Mouse (Mus musculus): ENCODE results near the gene Atf6.

The Atf6 gene

DNA sequence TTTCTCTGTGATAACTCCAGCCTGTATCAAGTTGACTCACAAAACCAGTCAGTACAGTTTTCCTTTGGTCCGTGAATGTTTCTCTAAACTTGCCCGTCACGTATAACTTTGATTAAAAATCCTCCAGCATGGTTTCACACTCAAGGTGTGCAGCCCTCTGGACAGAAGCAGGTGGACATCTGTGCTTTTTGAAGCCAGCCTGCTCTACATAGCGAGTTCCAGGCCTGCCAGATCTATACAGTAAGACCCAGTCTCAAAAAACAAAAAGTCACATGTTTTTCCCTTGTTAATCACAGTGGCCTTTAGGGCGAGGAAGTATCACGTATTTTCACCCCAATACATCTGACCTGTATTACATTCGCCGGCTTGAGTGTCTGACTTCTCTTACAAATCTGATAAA, 16.8 kb upstream of the Atf6 start:
- no peak for DNase-seq (ENCODE audit: low read depth, low spot score)

DNA sequence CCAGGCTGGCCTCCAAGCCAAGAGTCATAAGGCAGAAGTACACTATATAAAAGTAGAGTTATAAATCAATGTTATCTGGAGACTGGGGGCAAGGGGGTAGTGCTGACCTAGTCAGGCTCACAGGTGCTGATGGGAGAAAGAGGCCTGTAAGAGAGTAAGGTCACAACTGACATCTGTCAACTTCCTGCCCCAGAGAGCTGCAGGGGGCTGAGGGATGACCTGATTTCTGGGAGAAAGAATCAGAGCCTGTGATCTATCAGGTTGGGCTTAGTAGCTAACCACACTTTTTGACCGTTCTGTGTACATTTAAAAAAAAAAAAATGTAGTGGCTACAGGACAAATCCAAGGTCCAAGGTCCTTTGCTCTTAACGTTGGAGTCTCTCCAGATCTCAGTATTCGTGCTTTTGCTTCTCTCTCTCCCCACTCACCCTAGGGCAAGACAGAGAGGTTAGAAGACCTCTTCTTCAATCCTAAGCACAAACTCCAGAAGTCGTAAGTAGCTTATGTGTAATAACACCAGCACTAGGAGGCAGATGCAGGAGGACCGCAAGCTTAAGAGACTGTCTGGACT, 15.4 kb upstream of the Atf6 start:
- no peak for DNase-seq (ENCODE audit: low read depth, low spot score)

DNA sequence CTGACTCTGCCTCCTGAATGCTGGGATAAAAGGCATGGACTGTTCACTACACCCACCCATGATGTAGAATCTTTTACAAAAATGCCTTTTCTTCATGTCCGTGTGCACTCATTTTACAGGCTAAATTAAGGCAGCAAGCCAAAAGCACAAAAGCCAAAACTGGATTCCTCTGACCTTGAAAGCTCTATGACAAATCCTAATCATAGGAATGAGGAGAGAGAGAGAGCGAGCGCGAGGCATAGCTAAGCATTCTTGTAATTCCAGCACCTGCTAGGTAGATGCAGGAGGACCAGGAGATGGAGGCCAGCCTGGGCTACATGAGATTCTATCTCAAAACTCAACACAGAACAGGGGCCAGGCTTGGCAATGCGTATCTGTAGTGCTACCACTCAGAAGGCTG, 9.3 kb upstream of the Atf6 start:
- no peak for DNase-seq (ENCODE audit: low read depth, low spot score)

DNA sequence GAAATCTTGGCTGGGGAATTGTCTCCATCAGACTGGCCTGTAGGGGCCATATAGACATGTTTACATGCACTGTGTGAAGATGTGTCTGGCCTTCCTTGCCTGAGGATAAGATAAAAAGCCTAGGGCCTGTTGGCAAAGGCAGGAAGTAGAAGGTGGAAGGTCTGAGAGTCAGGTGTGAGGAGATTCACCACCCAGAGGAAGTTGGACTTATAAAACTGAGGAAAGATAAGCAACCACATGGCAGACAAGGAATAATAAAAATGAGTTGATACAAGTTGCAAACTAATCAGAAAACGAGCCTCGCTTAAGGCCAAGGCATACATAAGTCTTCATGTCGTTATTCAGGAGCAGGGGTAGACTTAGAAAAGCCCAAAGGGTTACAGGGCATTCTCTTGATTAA, 8.1 kb upstream of the Atf6 start:
- DNase-seq (ENCODE audit: low read depth, low spot score), result no peak

DNA sequence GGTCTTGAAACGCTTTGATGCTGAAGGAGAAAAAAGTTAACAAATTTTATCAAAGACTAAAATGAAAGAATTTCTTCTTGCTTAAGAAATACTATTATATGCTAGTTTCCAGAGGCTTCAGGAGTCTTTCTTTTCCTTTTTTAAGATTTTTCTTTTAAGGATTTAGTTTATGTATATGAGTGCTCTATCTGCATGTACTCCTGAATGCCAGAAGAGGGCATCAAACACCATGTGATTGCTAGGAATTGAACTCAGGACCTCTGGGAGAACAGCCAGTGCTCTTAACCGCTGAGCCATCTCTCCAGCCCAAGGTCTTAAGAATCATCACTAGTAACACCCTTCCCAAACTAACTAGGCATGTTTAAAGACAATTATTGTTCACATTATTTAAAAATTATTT, 4.4 kb upstream of the Atf6 start:
- DNase-seq (ENCODE audit: low read depth, low spot score), result peak; percentile 72

DNA sequence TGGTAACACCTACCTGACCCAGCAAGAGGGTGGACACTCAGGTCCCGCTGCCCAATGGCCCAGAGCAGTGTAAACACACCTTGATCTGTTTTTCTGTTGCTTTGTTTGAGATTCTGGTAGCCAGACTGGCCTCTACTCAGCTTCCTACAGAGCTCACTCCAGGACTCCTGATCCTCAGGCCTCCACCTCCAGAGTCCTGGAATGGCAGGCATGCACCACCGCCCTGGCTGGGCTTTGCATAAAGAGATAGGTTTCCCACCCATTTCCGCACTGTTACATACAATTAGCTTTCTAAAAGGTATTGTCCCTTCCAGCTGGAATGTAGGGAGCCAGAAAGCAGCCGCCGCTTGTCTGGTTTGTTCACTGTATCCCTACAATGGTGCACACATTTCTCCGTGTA, 3.8 kb upstream of the Atf6 start:
- peak; percentile 91 for DNase-seq (ENCODE audit: low read depth, low spot score)

DNA sequence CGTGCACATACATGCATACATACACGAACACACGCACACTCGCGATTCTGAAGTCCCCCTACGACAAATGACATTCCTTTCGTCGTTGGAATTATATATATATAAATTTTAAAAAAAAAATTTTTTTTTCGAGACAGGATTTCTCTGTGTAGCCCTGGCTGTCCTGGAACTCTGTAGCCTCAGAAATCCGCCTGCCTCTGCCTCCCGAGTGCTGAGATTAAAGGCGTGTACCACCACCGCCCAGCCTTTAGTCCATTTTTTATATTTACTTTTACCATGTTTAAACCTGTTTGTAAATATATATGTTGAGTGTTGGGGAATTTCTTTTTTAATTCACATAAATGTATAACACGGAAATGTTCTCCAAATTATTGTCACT, 1.3 kb upstream of the Atf6 start:
- no peak for DNase-seq (ENCODE audit: low read depth, low spot score)

DNA sequence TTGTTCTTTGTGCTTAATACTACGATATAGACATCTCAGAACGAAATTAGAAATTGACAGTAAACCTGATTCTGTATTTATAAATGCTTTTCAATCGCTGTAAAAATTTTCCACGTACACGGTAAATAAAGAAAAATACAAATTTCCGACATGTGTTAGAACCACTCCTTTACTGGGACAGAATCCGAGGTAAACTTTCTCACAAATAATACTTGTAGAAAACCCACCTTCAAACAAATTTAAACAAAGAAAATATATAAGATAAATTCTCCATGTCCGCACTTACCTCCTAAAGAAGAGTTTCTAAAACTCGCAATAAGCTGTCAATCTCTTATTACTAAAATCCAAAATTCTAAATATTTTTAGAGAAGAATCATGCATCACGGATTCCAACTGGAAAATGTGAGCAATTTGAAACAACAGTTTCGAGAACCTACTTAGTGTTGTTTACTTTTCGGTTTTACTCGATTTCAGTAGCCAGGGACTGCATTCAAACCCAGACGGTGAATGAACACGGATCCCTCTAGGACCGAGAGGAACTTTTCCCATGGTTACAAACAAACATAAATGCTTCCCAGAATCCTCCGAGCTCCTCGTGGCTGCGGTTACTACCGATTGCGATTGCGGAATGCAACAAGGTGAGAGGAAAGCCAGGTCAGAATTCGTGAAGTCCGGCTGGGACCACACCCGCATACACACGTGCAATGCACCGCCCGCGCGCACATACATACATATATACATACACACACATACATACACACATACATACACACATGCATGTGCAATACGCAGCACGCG, 735 bp upstream of the Atf6 start:
- DNase-seq (ENCODE audit: low read depth, low spot score), result peak; percentile 95

DNA sequence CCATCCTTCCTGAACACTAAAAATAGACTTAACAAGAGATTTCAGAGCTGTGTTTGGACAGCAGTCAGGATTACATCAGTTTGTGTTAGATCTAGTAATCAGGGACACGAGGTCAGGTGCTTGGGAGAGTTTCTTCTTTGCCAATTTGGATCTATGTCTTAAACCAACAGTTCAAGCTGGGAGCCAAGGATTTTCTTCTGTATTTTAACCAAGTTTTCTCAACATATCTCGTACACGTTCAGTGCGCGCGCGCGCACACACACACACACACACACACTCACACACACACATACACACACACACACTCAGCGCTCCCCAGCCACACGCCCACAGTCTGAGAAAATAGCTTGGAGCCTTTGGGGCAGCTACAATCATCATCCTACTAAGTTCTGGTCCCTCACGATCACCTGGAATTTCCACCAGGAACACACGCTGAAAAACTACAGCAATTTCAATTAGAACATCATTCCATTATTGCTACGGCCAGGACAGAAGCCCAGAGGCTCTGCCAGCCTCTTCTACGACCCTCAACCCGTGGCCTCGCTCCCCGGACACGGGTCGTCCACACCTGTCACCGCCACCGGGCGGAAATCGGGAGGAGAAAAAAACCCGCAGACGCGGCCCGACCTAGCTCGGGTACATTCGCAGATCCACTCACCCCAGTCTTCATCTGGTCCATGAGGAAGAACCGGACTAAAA, 430 bp downstream of the Atf6 start:
- no peak for DNase-seq (ENCODE audit: low read depth, low spot score)

DNA sequence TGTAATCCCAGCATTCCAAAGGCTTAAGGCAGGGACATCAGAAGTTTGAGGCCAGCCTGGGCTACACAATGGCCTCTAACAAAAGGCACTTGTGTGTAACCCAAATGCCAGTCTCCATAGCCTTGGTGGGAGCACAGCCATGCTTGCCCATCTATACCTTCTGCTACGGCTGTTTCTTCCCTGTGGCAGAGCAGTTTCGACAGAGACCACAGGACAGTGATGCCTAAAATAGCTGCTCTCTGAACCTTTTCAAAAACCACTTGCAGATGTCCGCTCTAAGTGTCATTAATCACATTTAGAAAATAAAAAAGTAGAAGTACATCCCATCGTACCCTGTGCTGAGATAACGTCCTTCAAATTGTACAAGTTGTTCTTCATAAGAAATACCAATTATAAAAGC, 2.2 kb downstream of the Atf6 start:
- DNase-seq (ENCODE audit: low read depth, low spot score), result no peak

DNA sequence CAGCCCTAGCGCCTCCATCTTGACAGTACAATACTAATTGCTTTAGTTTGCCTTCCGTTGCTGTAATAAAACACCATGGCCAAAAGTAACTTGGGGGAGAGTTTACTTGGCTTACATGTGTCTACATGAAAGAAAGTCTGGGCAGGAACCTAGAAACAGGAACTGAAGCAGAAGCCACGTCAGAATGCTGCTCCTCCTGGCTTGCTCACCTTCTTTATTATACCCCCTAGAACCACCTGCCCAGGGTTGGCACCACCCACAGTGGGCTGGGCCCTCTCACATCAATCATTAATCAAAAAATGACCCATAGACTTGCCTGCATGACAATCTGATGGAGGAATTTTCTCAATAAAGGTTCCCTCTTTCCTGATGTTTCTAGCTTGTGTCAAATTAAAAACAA, 2.8 kb downstream of the Atf6 start:
- DNase-seq (ENCODE audit: low read depth, low spot score), result no peak

DNA sequence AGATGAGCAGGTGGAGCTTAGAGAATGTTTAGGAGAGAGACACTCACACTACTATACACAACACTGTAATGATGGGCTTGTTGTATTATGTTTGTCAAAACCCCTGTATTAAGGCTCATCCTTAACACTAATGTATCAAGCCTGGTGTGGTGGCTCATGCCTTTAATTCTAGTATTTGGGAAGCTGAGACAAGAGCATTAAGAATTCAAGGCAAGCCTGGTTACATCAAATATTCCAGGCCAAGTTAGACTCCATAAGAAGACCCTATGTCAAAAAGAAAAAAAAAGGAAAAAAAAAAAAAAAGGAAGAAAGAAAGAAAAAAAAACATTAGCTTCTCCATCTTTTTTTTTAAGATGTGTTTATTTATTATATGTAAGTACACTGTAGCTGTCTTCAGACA, 3.3 kb downstream of the Atf6 start:
- no peak for DNase-seq (ENCODE audit: low read depth, low spot score)

DNA sequence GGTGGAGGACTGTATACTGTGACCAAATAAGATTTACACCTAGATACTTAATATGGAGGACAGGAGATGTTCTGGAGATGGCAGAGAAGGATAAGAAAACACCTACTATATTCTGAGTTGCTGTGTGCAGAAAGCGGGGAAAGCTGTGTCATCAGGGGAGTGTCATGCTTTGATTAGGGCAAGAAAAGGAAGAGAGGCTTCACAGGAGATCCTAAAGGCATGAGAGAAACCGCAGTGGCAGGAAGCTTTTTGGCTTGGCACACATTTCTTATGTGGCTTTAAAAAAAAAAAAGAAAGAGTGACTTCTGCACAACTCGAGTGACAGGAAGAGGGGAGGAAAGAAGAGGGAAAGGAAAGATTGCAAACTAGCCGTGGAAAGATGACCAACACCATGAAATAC, 4.5 kb downstream of the Atf6 start:
- no peak for DNase-seq (ENCODE audit: low read depth, low spot score)

DNA sequence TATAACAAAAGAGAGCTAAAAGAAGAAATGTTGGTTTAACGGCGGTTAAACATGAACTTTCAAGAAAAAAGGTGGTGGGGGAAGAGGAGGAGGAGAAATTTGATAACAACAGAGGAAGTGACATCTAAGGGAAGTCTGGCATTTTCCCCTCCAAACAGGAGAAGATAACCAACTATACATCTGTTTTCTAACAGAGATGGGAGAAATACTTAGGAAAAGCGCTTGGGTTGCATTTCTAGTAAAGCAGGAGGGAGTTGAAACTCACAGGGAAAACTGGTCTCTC, 5.2 kb downstream of the Atf6 start:
- no peak for DNase-seq (ENCODE audit: low read depth, low spot score)

DNA sequence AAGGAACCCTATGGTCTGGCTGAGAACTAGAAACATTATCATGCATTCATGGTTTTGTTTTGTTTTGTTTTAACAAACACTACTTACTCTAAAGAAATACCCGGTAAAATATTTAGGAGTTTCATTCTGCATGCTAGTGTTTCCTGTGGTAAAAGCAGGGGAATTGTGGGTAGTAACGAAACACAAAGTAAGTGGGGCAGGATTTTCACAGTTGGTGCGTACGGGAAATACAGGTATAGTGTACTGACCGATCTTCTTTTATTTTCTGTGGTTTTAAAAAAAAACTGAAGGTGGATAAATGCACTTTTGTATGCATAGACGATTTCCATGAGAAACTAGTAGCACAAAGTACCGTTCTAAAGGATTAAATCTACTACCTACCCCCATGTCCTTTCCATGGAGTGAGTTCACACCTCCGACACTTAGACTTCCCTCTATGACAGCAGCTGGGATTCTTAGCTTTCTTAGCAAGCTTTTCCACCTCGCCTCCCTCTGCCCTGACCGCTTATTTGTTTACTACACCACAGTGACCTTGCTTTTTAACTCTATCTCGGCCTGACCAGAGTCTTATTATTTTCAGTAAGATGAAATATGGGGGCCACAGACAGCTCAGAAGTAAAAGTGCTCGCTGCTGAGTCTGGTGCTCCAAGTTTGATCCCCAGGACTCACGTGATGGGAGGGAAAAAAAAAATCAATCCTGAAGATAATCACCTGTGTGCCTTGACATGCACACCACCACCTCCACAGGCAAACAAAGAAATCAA, 5.7 kb downstream of the Atf6 start:
- no peak for DNase-seq (ENCODE audit: low read depth, low spot score)

DNA sequence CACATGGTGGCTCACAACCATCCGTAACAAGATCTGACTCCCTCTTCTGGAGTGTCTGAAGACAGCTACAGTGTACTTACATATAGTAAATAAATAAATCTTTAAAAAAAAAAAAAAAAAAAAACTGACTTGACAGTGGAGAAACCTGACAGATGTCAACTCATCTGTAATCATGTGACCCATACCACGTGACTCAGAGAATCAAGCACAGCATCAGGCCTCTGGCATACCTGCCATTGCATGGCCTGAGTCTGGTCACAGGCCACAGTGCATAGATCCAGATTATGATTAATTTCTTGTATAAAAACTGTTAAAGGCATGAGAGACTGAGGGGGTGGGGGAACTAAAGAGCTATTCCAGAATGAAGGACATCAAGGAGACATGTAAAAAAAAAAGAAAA, 8.7 kb downstream of the Atf6 start:
- DNase-seq (ENCODE audit: low read depth, low spot score), result no peak

DNA sequence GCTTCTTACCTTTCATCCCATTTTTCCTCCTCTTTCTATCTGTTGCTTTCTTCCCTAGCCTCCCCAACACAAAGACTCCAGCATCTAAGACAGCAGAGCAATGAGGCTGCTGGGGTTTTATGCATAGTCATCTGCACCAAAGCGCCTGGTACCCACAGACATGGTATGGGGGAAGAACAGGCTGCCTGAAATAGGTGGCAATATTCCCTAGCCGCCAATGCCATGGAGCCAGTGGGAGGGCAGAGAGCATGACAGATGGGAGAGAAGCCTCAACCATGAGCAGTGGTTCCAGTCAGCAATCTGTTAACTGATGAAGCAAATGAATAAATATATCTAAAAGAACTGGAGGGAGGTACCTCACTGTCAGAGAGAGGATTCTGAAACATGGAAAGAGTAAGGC, 10.2 kb downstream of the Atf6 start:
- no peak for DNase-seq (ENCODE audit: low read depth, low spot score)

DNA sequence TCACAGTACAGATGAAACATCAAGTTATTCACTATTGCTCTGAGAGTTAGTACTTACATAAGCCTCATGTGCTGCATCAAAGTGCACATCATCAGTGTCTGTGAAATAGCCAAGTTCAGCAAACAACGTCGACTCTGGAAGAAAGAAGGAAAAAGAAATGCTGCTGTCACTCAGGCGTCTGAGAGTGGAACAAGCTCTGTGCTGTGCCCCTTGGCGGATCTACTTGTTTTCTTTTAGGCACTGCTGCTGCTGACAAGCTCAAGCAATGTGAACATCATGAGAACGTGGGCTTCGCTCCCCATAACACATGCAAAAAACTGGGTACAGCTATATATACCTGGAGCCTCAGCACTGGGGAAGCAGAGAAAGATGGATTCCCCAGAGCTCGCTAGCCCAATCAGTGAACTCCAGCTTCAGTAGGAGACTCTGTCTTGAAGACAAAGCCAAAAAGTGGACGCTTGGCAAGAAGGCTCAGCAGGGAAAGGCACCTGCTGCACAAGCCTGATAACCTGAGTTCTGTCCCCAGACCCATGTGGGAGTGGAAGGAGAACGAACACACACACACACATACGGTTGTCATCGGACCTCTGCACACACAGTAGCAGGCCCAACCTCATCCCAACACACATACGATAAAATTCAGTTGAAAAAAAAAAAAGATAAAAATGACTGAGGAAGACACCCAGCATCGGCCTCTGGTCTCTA, 12.4 kb downstream of the Atf6 start:
- no peak for DNase-seq (ENCODE audit: low read depth, low spot score)

DNA sequence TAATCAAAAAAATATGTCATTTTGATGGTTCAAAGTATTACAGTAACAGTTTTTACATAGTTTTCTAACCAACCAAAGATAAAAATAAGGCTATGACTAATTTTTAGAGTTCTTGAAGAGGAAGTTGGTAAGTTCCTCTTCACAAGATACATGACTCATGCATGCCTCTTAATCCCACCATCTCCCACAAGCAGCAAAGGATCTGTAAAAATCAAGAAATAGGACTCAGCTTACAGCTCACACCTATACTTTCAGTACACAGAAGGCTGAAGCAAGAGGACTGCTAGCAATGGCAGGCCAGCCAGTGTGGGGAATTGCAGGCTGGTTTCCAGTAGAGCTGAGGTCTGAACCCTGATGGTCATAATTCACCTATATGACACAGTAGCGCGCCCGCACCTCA, 14.0 kb downstream of the Atf6 start:
- no peak for DNase-seq (ENCODE audit: low read depth, low spot score)

DNA sequence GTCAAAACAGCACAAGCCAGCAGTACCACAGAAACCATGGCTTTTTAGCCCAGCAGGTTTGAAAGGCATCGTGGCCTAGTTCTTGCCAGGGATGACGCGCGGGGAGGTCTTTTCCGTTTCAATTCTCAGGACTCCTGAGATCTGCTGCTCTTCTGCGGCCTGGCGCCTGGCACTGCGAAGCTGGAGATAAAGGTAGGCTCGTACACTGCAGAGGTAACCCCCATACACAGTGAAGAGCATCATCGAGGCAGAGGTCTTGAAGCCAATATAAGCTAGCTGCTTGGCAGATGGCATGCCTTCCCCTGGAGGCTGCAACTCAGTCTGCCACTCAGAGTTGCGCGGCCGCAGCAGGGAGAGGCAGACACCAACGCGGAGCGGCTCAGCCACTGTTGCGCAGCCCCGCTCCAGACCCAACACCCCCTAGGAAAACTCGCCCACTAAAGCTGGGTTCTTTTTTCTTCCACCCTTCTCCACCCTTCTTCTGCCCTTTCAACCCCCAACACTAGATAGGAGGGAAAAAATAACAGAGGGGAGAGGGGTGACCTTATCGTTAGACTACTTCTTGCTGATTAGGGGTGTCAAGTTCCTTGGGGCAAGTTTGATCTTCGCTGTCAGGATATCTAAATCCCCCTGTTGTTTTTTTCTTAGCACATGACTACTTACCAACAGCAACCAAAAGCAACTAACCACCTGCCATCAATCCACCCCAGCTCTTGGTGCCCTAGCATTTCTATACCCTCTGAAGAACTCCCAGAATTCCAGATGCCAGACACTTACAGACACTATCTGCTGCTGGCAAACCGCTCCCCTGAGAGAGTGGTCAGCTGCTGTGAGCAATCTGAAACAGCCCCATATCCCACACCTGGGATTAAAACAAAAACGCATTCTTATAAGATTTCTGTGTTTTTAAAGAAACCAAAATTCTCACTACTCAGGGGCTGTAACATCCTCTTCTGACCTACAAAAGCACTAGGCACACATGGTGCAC, 16.6 kb downstream of the Atf6 start:
- no peak for DNase-seq (ENCODE audit: low read depth, low spot score)

DNA sequence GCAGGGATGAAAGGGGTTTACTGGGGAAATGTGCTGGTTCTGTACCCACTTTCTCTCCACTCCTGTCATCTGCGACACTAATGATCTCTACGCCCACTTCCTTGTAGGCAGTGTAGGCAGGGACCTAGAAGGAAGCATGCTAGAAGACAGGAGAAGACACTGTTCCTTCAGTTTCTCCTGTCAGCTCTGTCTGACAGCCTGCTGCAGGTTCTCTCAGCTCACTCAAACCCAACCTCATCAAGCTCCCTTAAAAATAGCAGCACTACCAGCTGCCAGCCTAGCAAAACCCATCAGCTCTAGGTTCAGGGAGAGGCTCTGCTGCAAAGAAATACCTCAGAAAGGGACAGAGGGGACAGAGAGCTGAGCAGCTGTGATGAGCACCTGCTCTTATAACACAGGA, 17.6 kb downstream of the Atf6 start:
- no peak for DNase-seq (ENCODE audit: low read depth, low spot score)

All from ES-CJ7 (cell line).